Mouse (Mus musculus): ENCODE results near the gene Pagr1a. TPM values are rescaled to one million over a fixed set of nuclear protein-coding genes. Genes with fewer than 3 reads are reported as not detected.

The Pagr1a gene
- 63.1 and 80.4 TPM in 2 replicates for polyA plus RNA-seq (2016; fragmentation: Nextera tagmentation; extraction: Ambion mirVana)

DNA sequence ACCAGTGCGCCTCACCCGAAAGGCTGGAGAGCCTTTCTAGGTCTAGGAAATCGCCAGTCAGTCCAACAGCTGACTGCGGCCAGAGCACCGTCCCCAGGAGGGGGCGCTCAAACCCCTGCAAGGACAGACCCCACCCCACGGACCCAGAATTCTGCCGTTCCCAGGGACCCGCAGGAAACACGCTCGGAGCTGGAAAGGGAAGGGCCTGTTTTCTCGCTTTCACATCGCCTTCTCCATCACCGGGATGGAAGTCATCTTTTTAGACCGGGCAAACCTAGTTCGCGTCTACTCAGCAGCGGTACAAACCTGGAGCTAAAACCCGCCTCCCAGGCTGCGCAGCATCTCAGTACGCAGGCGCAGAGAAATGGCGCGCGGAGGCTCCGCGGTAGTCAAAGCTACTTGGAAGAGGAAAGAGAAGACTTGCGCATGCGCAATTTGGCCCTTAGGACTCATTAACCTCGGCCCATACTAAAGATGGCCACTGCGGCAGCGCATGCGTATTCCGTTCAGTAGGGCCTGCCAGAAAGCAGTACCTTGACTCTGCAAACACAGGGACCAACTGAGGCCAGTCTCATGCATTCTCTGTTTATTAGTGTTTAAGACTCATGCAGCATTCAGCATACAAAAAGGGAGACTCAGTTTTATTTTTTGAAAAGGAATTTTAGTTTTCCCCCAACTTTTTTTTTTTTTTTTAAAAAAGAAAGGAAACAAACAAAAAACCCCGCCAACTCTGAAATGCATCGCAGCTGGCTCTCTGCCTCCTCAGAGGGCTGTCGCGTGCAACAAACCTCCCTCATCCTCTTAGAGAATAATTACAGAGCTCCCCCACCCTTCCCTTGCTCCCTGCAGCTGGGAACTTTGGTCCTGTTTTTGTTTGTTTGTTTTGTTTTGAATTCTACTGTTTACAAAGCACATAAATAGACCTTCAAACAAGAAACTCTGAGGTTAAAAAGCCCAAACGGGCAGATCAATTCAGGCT, at the start of gene Pagr1a:
Pagr1a (minus strand) TSS at position 382 of the 979 bp plus-strand sequence.
- peak within 1 kb of the TSS; percentile 80 for H3K9ac ChIP-seq
- H3K36me3 ChIP-seq = peaks cover 31% of the 10 kb centered on the region
- peak within 1 kb of the TSS; percentile 86 for H3K27ac ChIP-seq
- peaks cover 67% of the 10 kb centered on the region for H3K4me1 ChIP-seq
- peak; percentile 78 for ATAC-seq (ENCODE audit: low FRiP score, low read depth)
- H3K4me2 ChIP-seq (replicated peaks) = peak within 1 kb of the TSS; percentile 94
- WGBS = 4% methylated on average over 39 of the region's 39 CpGs
- no peaks in the 10 kb centered on the region for H3K27me3 ChIP-seq (replicated peaks)
- H3K9me3 ChIP-seq = no peaks in the 10 kb centered on the region
- peak within 1 kb of the TSS; percentile 61 for H3K4me3 ChIP-seq

DNA sequence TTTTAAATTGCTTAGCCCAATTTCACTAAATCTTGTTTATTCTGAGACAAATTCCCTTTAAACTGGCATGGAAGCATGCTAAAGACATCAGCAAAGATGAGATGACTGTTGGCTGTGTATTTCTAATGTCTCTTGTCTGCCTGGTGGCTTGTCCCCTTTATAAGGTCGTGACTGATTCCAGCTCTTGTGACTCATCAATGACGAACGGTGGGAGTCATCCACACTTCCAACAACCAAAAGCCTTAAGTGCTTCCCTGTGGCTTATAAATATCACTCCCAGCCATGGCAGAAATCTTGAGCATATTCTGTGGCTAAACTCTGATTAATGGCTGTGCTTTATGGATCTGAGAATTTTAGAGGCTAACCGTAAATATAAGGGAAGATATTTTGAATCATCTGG, 49.2 kb upstream of the Pagr1a start:
- no peak overlapping the region for H3K9ac ChIP-seq
- no peak overlapping the region for H3K4me2 ChIP-seq (replicated peaks)
- ATAC-seq (ENCODE audit: low FRiP score, low read depth) = no peak
- no peaks in the 10 kb centered on the region for H3K4me1 ChIP-seq
- 79% methylated on average over 4 of the region's 4 CpGs for WGBS
- H3K27ac ChIP-seq = no peak overlapping the region
- H3K4me3 ChIP-seq = no peak overlapping the region
- H3K36me3 ChIP-seq = no peaks in the 10 kb centered on the region
- no peaks in the 10 kb centered on the region for H3K9me3 ChIP-seq
- no peaks in the 10 kb centered on the region for H3K27me3 ChIP-seq (replicated peaks)

DNA sequence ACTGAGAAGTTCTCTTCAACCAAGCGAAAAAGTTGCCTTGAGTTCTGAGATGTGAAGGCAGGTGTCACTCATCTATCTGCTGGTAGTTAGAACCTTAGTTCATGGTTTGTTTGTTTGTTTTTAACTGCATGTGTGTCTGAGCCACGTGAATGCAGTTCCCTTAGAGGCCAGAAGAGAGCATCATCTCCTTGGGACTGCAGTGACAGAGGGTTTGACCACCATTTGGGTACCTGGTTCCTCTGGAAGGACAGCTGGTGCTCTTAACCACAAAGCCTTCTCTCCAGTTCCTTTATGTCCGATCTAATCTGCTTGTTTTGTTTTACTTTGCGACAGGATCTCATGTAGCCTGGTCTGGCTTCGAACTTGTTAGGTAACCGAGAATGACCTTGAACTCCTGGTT, 48.4 kb upstream of the Pagr1a start:
- H3K9ac ChIP-seq = no peak overlapping the region
- H3K27ac ChIP-seq = no peak overlapping the region
- no peak for ATAC-seq (ENCODE audit: low FRiP score, low read depth)
- no peak overlapping the region for H3K4me2 ChIP-seq (replicated peaks)
- 90% methylated on average over 6 of the region's 6 CpGs for WGBS
- no peaks in the 10 kb centered on the region for H3K36me3 ChIP-seq
- H3K9me3 ChIP-seq = no peaks in the 10 kb centered on the region
- no peaks in the 10 kb centered on the region for H3K27me3 ChIP-seq (replicated peaks)
- no peak overlapping the region for H3K4me3 ChIP-seq
- no peaks in the 10 kb centered on the region for H3K4me1 ChIP-seq

DNA sequence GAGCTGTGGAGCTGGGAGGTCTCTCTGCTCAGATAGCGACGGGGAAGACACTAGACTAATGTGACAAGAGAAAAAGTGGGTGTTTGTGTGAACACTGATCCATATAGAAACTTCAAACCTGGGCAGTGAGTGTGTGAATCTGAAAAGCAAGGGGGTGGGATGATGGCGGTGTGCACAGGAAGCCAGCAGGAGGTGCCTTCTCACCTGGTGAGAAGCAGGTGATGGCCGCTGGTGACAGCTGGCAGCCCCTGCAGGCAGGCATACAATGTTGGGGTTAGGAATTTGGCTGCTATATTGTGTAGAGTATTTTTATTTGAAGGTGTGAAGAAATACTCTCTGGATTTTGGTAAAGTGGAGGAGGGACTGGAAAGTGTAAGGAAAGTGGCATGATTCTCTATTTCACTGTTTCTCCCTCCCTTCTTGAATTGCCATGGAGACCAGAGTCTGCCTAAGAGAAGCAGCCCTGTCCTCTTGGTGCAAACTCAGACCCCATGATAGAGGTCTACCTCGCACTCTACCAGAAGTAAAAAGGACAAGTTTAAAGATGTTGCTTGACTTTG, 38.0 kb upstream of the Pagr1a start:
- no peaks in the 10 kb centered on the region for H3K9me3 ChIP-seq
- H3K4me1 ChIP-seq = no peaks in the 10 kb centered on the region
- no peaks in the 10 kb centered on the region for H3K36me3 ChIP-seq
- no peak overlapping the region for H3K9ac ChIP-seq
- H3K27ac ChIP-seq = no peak overlapping the region
- H3K4me3 ChIP-seq = no peak overlapping the region
- no peak overlapping the region for H3K4me2 ChIP-seq (replicated peaks)
- no peak for ATAC-seq (ENCODE audit: low FRiP score, low read depth)
- 76% methylated on average over 5 of the region's 5 CpGs for WGBS
- H3K27me3 ChIP-seq (replicated peaks) = no peaks in the 10 kb centered on the region

DNA sequence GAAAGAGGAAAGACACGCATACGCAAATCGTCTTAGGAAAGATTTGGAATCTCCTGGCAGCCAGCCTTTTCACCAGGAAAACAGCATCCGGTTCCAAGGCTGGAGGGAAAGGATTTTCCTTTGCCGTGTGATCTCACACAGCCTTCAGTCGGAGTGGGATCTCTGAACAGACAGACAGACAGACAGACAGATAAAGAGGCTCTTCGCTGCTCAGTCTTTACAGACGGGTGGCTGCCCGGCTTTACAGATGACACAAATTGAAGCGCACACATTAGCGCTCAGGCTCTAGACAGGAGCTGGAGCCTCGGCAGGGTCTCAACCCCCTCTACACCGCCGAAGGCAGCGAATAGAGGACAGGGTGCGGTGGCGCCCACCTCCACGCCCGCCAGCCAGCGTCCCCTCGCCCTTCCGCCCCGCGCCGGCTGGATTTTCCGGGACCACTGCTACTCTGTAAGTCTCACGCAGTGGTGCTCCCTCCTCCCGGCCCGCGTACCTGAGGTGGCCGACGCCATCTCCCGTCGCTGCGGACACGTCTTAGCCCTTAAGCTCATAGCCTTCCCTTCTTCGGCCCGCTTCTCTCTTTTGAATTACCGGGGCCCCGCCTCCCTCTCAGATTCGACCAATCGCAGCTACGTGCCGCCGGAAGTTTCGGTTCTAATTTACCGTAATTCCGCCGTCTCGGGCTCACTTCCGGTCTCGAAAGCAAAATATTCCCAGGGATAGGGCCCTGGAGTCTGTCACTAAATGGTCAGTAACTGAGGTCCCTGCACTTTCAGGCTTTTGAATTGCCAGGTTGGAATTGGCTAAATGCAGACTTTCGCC, 24.9 kb upstream of the Pagr1a start, which contains the start of gene Kif22:
Kif22 (minus strand) TSS at position 621 of the 822 bp plus-strand sequence.
- Histone ChIP-seq H3K4me2 (replicated peaks) (peak within 1 kb of the TSS; percentile 70), H3K27ac (no peak within 1 kb of the TSS), H3K4me3 (peak within 1 kb of the TSS; percentile 73), H3K27me3 (replicated peaks) (no peaks in the 10 kb centered on the region), H3K4me1 (peaks cover 14% of the 10 kb centered on the region), H3K36me3 (0 out of 2 replicates have a peak, but pooled peaks cover 6% of the 10 kb centered on the region), H3K9ac (peak within 1 kb of the TSS; percentile 68), H3K9me3 (no peaks in the 10 kb centered on the region)
- ATAC-seq (ENCODE audit: low FRiP score, low read depth) = peak; percentile 48; the same call in 1 of the 2 replicates
- under 1% methylated on average over 53 of the region's 53 CpGs for WGBS

DNA sequence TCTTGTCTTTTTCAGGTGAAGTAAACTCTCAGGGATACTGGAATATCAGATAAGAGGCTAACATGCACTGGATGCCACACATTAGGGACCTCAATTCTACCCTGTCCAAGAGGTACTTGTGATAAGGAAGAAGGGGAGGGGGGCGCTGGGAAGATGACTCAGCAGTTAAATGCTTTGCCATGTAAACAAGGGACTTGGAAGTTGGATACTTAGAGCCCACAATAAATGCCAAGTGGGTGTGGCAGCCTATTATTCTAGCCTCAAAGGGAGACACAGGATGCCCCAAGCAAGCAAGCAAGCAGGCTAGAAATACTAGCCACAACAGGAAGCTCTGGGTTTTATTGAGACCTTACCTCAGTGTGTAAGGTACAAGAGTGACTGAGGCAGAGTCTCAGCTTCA, 14.1 kb upstream of the Pagr1a start:
- Histone ChIP-seq H3K9me3 (no peaks in the 10 kb centered on the region), H3K4me2 (replicated peaks) (no peak overlapping the region), H3K27ac (no peak overlapping the region), H3K4me3 (no peak overlapping the region), H3K9ac (no peak overlapping the region), H3K36me3 (peaks cover 67% of the 10 kb centered on the region), H3K27me3 (replicated peaks) (no peaks in the 10 kb centered on the region), H3K4me1 (peaks cover 8% of the 10 kb centered on the region)
- ATAC-seq (ENCODE audit: low FRiP score, low read depth) = no peak
- WGBS = 47% methylated on average over 1 of the region's 1 CpGs

DNA sequence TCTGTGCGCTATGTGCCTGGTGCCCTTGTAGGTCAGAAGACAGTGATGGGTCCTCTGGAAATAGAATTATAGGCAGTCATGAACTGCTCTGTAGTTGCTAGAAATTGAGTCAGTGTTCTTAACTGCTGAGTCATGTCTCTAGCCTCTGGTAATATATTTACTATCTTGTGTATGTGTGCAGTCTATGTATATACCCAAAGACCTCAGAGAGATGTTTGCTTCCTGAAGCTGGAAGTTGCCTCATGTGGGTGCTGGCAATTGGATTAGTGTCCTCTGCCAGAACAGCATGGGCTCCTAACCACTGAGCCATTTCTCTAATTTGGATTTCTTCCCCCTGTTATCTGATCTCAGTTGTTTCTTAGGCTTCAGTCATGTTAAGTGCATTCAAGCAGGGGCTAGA, 13.0 kb upstream of the Pagr1a start:
- WGBS = 100% methylated on average over 1 of the region's 1 CpGs
- H3K27me3 ChIP-seq (replicated peaks) = no peaks in the 10 kb centered on the region

DNA sequence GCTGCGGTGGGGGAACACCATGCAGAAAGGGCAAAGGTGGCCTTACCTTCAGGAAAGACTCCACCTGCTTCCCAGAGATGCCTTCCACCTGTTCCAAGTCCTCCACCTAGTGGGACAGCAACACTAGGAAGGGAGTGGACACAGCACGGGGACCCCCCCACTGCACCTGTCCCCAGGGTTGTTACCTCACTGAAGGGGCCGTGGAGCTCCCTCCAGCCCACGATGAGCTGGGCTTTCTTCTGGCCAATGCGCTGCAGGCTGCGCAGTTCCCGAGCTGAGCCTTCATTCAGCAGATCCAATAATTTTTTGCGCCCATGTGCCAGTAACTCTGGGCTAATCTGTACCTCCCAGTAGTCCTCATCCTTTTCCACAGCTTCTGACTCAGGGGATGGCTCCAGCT, 10.7 kb upstream of the Pagr1a start:
- ATAC-seq (ENCODE audit: low FRiP score, low read depth) = no peak
- whole genome bisulfite sequencing = 68% methylated on average over 8 of the region's 8 CpGs
- H3K27ac ChIP-seq = peak overlapping the region; percentile 98
- peak overlapping the region; percentile 98 for H3K4me3 ChIP-seq
- peak overlapping the region; percentile 61 for H3K9ac ChIP-seq
- no peaks in the 10 kb centered on the region for H3K27me3 ChIP-seq (replicated peaks)
- H3K4me1 ChIP-seq = peaks cover 30% of the 10 kb centered on the region
- peak overlapping the region; percentile 76 for H3K4me2 ChIP-seq (replicated peaks)
- no peaks in the 10 kb centered on the region for H3K9me3 ChIP-seq
- H3K36me3 ChIP-seq = peaks cover 63% of the 10 kb centered on the region

More for the DNA sequence above, 13.0 kb upstream of the Pagr1a start:
- Histone ChIP-seq H3K27ac (no peak overlapping the region), H3K4me3 (no peak overlapping the region), H3K9ac (no peak overlapping the region), H3K4me1 (peaks cover 8% of the 10 kb centered on the region), H3K36me3 (peaks cover 61% of the 10 kb centered on the region), H3K4me2 (replicated peaks) (no peak overlapping the region), H3K9me3 (no peaks in the 10 kb centered on the region)
- ATAC-seq (ENCODE audit: low FRiP score, low read depth) = no peak

DNA sequence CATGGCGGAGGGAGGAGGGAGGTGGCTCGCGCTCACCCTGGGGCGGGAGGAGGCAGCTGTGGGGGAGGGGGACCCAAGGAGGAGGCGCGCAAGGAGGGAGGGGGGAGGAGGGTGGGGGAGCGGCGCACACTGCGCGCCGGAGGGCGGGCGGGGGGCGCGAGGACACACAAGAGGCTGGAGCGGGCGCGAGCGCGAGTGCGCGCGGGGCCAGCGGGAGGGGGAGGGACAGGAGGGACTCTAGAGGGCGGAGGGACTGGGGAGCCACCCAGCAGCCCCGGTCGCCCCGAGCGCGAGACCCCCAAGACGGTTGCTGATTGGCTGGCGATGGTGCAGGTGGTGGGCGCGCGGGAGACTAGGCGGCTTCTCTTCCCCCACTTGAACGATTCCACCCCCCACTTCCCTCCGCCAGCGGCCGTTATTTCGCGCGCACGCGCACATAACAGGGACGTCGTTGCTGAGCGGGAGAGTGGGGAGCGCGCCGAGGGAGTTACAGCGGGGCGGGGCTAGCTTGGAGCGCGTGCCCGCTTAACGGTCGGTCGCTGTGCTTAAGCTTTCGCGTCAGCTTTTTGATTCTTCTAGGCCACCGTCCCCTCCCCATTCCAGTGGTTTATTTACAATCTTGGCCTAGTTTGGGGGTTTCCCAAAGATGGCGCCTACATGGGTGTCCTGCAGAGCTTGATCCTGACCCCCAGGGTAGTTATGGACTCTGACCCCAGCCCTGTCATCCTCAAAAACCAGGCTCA, 10.0 kb upstream of the Pagr1a start, which contains the start of gene Maz:
Maz (minus strand) TSS at position 54 of the 743 bp plus-strand sequence.
- H3K4me1 ChIP-seq = peaks cover 38% of the 10 kb centered on the region
- H3K4me2 ChIP-seq (replicated peaks) = peak within 1 kb of the TSS; percentile 98
- peak; percentile 88 for ATAC-seq (ENCODE audit: low FRiP score, low read depth)
- peaks cover 63% of the 10 kb centered on the region for H3K36me3 ChIP-seq
- peak within 1 kb of the TSS; percentile 98 for H3K27ac ChIP-seq
- no peaks in the 10 kb centered on the region for H3K27me3 ChIP-seq (replicated peaks)
- no peaks in the 10 kb centered on the region for H3K9me3 ChIP-seq
- peak within 1 kb of the TSS; percentile 98 for H3K4me3 ChIP-seq
- peak within 1 kb of the TSS; percentile 89 for H3K9ac ChIP-seq
- under 1% methylated on average over 51 of the region's 63 CpGs for WGBS

DNA sequence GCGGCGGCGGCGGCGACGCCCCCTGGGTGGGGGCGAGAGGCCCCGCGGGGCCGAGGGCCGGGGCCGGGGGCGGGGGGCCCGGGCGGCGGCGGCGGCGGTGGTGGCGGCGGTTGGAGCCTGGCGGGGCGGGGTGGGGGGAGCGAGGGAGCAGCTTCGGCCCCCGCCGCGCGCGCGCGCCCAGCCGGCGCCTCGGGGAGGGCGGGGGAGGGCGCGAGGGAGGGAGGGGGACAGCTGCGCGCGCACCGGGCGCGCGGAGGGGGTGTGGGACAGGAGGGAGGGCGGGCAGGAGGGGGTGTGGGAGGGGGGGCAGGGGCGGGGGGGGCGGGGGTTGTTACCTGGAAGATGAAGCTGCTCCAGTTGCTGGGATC, 9.4 kb upstream of the Pagr1a start:
- Histone ChIP-seq H3K4me1 (peaks cover 43% of the 10 kb centered on the region), H3K4me2 (replicated peaks) (peak overlapping the region; percentile 98)
- whole genome bisulfite sequencing = 3% methylated on average over 5 of the region's 48 CpGs

DNA sequence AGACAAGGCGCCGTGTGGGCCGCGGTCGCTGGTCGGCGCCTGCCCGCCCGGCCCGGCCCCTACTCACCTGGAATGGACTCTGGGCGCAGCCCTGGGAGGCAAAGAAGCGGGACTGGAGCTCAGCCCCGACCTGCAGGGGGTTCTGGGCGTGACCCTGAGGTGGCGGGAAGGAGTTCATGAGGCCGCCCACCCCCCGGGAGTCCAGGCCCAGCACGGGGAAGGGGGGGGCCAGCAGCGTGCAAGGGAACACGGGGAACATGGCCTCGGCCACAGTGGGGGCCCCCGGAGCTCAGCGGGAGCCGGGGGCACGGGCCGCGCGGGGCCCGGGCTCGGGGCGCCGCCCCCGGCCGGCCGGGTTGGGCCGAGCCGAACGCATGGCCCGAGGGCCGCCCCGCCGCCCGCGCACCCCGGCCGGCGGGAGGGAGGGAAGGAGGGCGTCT, 9.0 kb upstream of the Pagr1a start:
- Histone ChIP-seq H3K4me2 (replicated peaks) (peak overlapping the region; percentile 98), H3K36me3 (peaks cover 58% of the 10 kb centered on the region), H3K27me3 (replicated peaks) (no peaks in the 10 kb centered on the region), H3K4me1 (peaks cover 47% of the 10 kb centered on the region), H3K9ac (peak overlapping the region; percentile 89), H3K9me3 (no peaks in the 10 kb centered on the region), H3K27ac (peak overlapping the region; percentile 98), H3K4me3 (peak overlapping the region; percentile 98)
- ATAC-seq (ENCODE audit: low FRiP score, low read depth) = peak; percentile 21
- under 1% methylated on average over 47 of the region's 48 CpGs for WGBS

More for the DNA sequence above, 9.4 kb upstream of the Pagr1a start:
- Histone ChIP-seq H3K4me3 (peak overlapping the region; percentile 98), H3K27me3 (replicated peaks) (no peaks in the 10 kb centered on the region), H3K9me3 (no peaks in the 10 kb centered on the region), H3K36me3 (peaks cover 61% of the 10 kb centered on the region), H3K9ac (peak overlapping the region; percentile 89), H3K27ac (peak overlapping the region; percentile 98)
- peak; percentile 8; the same call in 1 of the 2 replicates for ATAC-seq (ENCODE audit: low FRiP score, low read depth)
